Mouse (Mus musculus) left cerebral cortex, postnatal 10 days (tissue): ENCODE data around the gene Eef1akmt3. TPM values are rescaled to one million over a fixed set of nuclear protein-coding genes. Genes with fewer than 3 reads are reported as not detected.

Experiments
- DNase-seq, 2 experiments: peaks; one replicate each; pipeline ENCODE4 v3.0.0; 2021 to 2022; ENCODE audit warnings: low spot score in 2 of 2, mixed read lengths in 1 of 2; ENCODE audit errors: extremely low spot score in 1 of 2
- intact Hi-C: fragments of 180-260 bp; cut with DNase I; formaldehyde crosslinking; loops from one replicate; pipeline ENCODE4 v1.15.1; 2025
- total RNA-seq, 2 experiments: library from RNA; stranded (reverse); gene quantifications; 2 replicates each; pipeline ENCODE4 v1.2.3; 2021

Gene Eef1akmt3
- total RNA-seq, 2 experiments from 2014 or later: 0.28 to 0.49 TPM

DNA sequence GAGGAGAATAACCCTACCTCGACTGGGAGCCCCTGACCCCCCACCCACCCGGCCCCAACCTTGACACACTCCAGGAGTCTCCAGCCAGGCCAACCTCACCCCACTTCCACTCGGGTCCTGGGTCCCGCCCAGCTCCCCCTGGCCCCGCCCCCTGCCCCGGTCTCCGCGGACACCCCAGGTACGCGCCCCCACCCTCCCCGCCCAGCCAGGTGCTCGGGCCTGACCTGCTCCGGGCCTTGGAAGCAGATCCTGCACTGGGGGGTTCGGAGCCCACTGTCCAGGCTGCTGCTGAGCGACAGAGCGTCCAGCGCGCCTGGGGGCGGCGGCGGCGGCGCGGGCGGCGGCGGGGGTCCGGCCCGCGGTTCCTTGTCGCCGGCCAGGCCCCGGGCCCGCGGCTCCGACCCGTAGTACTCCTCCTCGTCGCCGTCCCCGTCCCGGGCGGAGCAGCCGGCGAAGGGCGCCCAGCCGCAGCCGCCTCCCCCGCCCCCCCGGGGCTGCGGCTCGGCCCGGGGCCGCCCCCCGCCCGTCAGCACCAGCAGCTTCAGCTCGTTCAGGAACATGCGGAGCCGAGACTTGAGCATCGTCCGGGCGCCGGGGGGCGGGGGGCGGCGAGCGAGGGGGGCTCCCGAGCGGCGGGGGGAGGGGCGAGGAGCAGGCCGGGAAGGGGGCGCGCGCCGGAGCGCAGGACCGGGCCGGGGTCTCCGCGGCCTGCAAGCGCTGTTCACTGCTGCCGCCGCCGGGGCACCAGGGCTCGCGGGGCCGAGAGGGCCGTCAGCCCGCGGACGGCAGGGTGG, 18.1 kb upstream of the Eef1akmt3 start:
- intact Hi-C loops: no loop called here
- DNase-seq: peak in 1 of 2 experiments; percentile 72

DNA sequence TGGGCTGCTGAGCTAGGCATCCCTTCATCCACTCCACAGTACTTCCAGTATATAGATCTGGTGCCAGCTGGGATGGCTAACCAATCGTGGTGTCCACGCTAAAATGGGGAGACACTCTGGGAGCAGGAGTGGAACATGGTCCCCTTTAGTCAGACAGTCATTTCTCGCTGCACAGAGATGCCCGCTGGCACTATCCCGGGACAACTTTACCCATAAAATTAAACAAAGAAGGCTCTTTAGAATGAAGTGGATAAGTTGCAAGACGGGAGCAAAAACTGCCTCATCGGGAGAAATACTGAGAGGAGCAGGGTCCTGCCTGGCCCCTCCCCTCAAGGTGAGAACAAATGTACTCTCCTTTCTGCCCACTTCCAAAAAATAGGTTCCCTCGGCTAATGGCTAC, 17.4 kb upstream of the Eef1akmt3 start:
- intact Hi-C loops: no loop called here
- DNase-seq: no peak

DNA sequence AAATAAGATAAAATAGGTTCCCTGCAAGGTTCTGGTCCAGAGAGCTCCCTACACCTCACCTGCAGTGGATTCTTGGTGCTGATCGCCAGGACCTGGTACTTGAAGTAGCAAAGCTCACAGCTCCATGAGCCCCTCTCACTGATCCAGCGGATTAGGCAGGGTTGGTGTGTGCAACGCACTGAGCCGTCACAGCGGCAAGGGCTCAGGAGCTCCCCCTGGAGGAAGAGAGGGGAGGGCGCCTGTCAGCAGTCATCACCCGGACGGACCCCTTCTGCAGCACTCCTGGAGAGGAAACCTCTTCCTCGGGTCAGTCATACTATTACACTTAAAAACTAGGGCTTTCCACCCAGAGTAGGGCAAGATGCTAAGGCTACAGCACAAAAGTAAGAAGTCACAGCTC, 16.8 kb upstream of the Eef1akmt3 start:
- intact Hi-C loops: no loop called here
- peak in 1 of 2 experiments; percentile 82 for DNase-seq

DNA sequence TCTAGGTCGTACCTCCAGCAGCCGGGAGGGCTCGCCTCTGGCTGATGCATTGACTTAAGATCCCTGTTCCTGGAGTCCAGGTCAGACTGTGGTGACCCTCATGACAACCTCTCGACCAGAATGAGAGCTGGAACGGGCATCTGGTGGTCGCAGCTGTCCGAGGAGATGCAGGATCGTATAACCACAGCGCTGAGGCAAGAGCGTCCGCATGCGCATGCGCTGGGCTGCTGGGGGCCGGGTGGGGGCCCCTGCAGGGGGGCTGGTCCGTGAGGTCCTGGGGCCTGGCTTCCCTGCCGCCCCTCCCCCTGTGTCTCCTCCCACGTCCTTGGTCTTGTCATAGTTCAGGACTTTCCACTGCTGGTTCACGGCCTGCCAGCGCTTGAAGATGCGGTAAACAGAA, 15.2 kb upstream of the Eef1akmt3 start:
- intact Hi-C loops: no loop called here
- DNase-seq: no peak

DNA sequence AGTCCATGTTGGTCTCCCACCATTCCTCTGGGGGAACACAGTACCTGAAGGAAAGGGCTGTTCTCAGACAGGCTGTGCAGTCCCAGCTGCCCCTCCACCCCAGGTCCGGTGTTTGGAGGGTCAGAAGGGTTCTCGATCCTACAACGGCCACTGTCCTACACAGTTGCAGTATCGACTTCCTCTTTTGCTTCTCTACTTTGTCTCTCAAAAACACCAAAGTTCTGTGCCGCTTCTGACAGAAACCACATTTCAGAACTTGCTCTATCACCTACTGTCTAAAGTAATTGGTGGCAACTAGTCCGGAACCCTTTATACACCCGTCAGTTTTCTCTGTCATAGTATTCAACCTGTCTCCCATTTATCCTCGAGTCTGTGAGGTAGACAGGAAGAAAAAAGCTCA, 14.1 kb upstream of the Eef1akmt3 start:
- no peak for DNase-seq
- intact Hi-C loops: no loop called here

DNA sequence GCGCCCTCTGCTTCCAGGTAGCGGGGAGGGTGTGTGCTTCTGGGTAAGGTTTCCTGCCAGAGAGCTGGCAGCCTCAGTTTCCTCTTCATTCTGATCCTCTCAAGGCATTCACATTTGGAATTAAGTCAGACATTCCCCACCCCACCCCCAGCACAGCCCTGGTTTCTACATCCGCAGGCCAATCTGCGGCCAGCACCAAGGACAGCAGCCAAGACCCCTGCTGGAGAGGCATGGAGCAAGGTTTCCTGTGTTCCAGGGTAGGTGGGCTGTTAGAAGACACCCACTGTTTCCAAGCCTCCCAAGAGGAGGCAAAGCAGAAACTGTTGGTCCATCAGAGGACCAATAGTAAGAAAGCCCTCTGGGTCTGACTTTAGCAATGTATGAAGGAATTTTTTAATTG, 13.3 kb upstream of the Eef1akmt3 start:
- intact Hi-C loops: no loop called here
- DNase-seq: no peak

DNA sequence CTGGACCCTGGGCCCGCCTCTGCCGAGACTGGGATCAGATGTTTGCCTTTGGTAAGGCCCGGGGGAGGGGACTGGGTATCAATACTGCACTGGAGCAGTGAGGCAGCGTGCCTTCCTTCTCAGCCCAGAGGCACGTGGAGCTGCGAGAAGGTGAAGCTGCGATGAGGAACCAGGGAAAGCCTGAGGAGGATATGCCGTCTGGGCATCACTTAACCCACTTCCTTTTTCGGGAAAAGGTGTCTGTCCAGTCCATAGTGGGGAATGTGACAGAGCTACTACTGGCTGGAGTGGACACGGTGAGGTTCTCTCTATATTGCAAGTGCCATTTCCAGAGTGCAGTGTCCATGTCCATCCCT, 8.8 kb upstream of the Eef1akmt3 start:
- intact Hi-C loops: no loop called here
- DNase-seq: no peak

DNA sequence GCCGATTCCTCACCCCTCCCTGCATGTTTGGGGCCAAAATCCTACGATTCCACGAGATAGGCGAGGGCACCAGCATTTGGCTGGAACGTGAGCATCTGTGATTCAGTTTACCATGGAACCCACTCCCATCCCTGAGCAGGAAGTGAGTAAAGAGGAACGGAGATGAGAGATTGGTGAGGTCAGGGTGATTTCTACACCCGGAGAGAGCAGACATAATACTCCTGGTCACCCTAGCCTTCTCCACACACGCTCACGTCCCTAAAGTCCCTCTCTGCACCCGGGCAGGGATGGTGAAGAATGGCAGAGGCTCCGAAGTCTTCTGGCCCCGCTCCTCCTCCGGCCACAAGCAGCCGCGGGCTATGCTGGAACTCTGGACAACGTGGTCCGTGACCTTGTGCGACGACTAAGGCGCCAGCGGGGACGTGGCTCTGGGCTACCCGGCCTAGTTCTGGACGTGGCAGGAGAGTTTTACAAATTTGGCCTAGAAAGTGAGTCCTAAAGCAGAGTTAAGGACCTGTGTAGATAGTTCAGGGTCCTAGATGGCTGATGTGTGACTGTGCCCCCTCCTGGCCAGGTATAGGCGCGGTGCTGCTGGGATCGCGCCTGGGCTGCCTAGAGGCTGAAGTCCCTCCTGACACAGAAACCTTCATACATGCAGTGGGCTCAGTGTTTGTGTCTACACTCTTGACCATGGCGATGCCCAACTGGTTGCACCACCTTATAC, 8.2 kb upstream of the Eef1akmt3 start:
- DNase-seq: no peak
- intact Hi-C loops: no loop called here

DNA sequence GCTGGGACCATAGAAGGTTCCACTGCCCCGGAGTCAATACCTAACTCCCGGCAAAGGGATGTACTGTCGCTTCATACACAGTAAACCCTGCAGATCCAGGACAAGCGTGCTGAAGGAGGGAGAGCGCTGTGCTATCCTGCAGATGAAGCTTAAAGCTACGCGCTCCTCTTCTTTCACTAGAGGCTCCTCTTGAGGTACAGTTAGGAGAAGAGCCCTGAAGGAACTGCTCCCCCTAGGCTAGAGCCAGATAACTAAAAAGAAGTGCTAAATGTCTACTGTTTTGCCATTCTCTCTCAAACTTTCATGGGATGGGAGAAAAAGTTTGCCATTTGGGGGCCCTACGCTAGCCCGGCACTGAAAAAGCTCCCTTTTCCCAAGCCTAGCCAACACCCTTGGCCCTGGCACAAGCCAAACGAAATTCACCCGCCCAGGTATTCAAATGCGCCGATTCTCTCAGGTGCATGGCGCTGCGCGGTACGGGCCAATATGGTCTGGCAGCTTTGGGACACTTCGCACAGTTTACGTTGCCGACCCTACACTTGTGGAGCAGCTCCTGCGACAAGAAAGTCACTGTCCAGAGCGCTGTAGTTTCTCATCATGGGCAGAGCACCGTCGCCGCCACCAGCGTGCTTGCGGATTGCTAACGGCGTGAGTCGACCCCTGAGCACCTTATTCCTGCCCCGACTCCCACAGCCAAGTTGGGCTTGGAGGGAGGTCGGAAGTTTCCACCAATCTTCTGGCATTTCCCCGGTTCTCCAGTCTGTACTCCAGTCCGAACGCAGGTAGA, 7.5 kb upstream of the Eef1akmt3 start:
- intact Hi-C loops: no loop called here
- DNase-seq: no peak

DNA sequence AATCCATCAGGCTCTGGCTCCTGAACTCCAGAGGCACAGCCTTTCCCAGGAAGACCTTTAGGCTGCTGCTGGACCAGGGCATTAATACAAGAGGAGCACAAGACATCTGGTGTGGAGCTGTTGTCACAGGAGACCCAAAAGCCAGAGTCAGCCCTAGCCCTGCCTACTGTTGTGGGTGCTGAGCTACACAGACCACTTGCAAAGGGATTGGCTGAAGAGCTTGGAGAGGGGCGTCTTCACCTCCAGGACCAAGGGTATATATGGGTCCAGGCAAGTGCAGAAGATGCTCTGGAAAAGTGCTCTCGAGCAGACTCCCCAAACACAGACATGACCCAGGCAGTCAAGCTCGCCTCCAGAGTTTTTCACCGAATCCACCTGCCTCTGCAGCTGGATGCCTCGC, 6.6 kb upstream of the Eef1akmt3 start, which contains the start of gene Cyp27b1:
Cyp27b1 (plus strand) TSS at position 297 of the 400 bp plus-strand sequence.
- intact Hi-C loops: no loop called here
- DNase-seq: no peak

DNA sequence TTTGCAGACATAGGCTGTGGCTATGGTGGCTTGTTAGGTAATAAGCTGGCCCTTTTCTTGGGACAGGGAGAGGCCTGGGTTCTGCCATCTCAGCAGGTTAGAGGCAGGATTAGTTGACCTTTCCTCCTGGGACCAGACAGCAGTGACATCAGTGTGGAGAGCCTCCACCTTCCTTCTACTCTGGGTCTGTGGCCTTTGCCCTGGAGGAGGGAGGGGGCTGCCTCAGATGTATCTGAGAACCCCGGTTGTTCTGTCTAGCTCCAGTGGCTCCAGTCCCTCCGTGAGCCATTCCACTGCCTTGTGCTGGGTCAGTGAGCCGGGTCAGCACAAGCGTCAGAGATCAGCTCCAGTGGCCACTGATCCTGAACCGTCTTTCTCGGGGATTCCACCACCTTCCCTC, 1.9 kb upstream of the Eef1akmt3 start:
- intact Hi-C loops: no loop called here
- DNase-seq: no peak

DNA sequence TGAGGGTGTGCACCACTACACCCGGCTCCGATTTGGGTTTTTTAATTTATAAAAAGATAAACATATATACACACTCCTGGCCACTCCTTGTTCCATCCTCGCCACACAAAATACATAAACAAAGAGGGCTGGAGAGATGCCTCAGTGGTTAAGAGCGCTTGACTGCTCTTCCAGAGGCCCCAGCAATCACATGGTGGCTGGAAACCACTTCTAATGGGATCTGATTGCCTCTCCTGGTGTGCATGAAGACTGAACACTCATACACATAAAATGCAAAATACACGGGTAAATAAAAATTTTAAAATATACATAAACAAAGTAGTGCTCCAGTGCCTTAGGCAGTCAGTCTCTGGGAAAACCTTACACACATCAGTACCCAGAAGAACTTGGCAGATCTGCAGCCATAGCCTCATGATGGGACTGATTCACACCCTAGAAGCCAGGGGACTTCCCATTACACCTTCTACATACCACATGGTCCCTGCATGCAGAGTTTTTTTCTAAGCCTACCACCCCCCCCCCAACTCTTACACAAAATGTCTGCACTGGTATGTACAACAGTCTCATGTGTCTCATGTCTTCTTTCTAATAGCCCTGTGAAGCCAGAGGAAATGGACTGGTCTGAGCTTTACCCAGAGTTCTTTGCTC, 1.3 kb upstream of the Eef1akmt3 start:
- intact Hi-C loops: no loop called here
- no peak for DNase-seq

DNA sequence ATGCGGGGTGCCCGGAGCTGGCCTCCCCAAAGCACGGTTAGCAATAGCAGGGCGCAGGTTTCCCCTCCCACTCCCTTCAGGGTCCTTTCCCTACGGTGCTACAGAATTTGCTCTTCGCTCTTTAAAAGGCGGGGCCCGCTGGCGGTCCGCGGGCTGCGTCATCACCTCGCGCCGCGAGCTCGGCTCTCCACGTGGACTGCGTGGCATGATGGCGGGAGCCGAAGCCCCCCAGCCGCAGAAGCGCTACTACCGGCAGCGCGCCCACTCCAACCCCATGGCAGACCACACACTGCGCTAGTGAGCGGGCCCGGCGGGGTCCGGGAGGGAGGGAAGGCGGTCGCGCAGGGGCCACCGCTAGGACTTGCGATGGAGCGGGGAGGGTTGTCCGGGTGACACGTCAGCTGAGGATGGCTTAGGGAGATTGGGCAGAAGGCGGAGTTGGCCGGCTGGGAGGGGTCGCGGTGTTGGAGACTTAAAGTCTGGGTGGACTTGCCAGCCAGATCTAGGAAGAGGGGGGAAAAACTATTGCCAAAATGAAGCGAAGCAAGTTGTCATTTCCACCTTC, 543 bp upstream of the Eef1akmt3 start:
- intact Hi-C loops: no loop called here
- peak; percentile 90 to 93 for DNase-seq

DNA sequence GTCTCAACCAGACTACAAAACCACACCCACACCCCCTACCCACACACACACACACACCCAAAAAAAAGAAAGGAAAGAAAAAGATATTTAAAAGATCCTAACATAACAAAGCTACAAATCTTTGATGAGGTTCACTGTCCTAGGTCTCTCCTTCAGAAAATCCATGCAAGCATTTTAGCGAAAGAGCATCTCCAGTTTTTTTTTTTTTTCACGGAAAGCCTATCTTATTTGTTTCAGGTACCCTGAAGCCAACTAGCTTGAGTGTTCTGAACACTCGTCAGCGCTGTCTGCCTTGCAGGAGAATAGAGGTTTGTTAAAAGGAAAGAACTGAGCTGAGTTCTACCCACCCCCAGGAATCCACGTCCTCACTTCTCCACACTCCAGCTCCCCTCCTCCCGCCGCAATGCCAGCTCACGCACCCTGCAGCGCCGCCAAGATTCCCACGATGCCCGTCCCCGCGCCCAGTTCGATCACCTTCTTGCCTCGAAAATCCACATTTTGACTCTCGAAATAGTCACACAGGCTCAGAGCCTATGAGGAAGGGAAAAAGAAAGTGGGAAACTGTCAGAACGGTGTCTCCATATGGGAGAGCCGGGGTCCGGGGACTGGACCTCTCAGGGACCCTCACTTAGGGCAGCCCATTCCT, 621 bp downstream of the Eef1akmt3 start:
- peak in 1 of 2 experiments; percentile 63 for DNase-seq
- intact Hi-C loops: no loop called here

DNA sequence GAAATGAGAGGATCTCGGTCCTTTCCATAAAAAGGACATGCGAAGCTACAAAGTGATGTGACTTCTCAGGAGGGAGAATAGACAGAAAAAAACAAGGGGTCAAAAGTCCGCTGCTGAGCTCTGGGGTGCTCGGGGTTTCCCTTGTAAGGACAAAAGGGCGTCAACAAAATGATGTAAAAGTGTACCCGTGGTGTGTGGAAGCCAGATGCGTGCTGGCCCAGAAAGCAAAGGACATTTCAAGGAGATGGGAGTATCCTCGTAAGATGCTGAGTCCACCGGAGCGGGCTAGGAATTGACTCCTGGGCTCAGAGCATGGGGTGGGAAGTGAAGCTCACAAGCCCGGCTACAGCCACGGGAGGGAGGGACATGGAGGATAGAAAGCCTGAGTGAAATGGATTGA, 3.7 kb downstream of the Eef1akmt3 start:
- intact Hi-C loops: no loop called here
- no peak for DNase-seq

DNA sequence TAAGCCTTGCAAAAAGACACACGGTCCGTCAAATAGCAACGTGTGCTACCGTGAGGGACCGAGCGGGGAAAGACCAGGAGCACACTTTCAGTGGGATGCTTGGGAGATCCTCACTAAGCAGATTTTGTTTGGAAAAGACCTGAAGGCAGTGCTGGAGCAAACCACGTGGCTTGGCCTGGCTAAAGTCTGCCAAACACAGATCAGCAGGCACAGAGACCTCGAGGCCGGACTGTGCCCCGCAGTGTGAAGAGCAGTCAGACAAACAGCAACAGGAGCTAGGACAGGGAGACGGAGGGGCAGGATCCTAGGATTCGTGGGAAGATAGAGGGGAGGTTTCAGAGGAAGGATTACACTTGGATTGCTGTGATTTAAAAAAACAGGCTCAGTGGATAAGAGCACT, 5.0 kb downstream of the Eef1akmt3 start:
- DNase-seq: no peak
- intact Hi-C loops: no loop called here

DNA sequence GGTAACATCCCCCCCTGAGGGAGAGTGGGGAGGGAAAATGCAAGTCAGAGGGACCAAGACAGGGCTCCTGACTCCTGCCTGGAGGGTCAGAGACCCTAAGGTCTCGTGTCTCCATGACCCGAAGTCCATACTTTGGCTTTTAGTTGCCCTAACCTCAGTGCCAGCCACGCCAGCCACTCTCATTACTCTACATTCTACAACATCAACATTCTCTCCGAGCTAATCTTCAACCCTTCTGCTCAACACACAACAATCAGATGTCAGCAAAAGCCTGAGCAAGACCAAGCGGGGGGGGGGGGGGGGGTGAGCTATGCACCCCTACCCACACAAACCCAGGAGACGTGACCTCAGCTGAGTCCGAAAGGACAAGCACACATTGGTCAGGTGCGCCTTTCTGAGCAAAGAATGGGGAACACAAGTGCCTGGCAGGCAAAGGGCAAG, 8.0 kb downstream of the Eef1akmt3 start:
- DNase-seq: no peak
- intact Hi-C loops: loop anchor here (5.0 kb wide), 1 partner anchor 41 kb away; no protein-coding TSS in a partner anchor
